Mouse (Mus musculus) lung, embryonic 16.5 days (tissue): Measurements from ENCODE around the gene Hdac9. TPM values are rescaled to one million over a fixed set of nuclear protein-coding genes. Genes with fewer than 3 reads are reported as not detected.

Experiments
- ATAC-seq: fragments of 200-750 bp; cut with Nextera tagmentation; 2 replicates; pipeline ENCODE4 v1.8.0; 2017; ENCODE audit warnings: low read depth, mild to moderate bottlenecking, moderate library complexity
- H3K27ac ChIP-seq: fragments of 300-500 bp; sonication (generic); 2 replicates; pipeline ENCODE4 v1.5.1; 2014; ENCODE audit warnings: mild to moderate bottlenecking, control low read depth, low read length
- H3K27me3 ChIP-seq: fragments of 300-500 bp; sonication (generic); 2 replicates; pipeline ENCODE4 v1.6.1; 2014; ENCODE audit warnings: low read depth, low read length, mixed read lengths; ENCODE audit not compliant: control insufficient read depth, insufficient read depth
- H3K36me3 ChIP-seq: fragments of 300-500 bp; sonication (generic); 2 replicates; pipeline ENCODE4 v1.6.1; 2014; ENCODE audit warnings: low read length; ENCODE audit not compliant: control insufficient read depth, insufficient read depth
- H3K4me1 ChIP-seq: fragments of 300-500 bp; sonication (generic); replicated peaks from 2 replicates; pipeline ENCODE4 v1.6.1; 2014; ENCODE audit warnings: low read length, mixed read lengths; ENCODE audit not compliant: control insufficient read depth, insufficient read depth
- H3K4me2 ChIP-seq: fragments of 300-500 bp; sonication (generic); 2 replicates; pipeline ENCODE4 v1.6.1; 2014; ENCODE audit warnings: low read depth, low read length, control low read depth
- H3K4me3 ChIP-seq: fragments of 300-500 bp; sonication (generic); 2 replicates; pipeline ENCODE4 v1.5.1; 2014; ENCODE audit warnings: mild to moderate bottlenecking, low read length, control low read depth
- H3K9ac ChIP-seq: fragments of 300-500 bp; sonication (generic); 2 replicates; pipeline ENCODE4 v1.6.1; 2014; ENCODE audit warnings: low read length, control low read depth
- H3K9me3 ChIP-seq: fragments of 300-500 bp; sonication (generic); 2 replicates; pipeline ENCODE4 v1.6.1; 2016; ENCODE audit warnings: low read length; ENCODE audit not compliant: control insufficient read depth
- WGBS: fragments of 180-500 bp; shearing (Covaris S2); extraction: QIAGEN DNeasy Blood & Tissue Kit; methylation state at CpG from one replicate; pipeline ENCODE4 v1.1.7; 2014; 5-methylcytosine and 5-hydroxymethylcytosine counted together
- polyA plus RNA-seq: library from polyadenylated mRNA; unstranded; fragments of >200 nt; fragmentation: Nextera tagmentation; extraction: Ambion mirVana; gene quantifications from 2 replicates; pipeline ENCODE4 v1.2.1, GENCODE M21; 2015

Hdac9 gene
- polyA plus RNA-seq, 1 experiment from 2014 or later = 5.9 TPM

GRCm38 (mm10) chr12:34173036-34173435, 743.9 kb downstream of the Hdac9 start:
- Histone ChIP-seq H3K36me3 (no peaks in the 10 kb centered on the region), H3K4me2 (no peak overlapping the region), H3K9me3 (no peaks in the 10 kb centered on the region), H3K27me3 (no peaks in the 10 kb centered on the region), H3K9ac (no peak overlapping the region), H3K4me3 (no peak overlapping the region), H3K4me1 (no peaks in the 10 kb centered on the region), H3K27ac (no peak overlapping the region)
- ATAC-seq = no peak
- 50% methylated on average over 1 of the region's 1 CpGs for WGBS

GRCm38 (mm10) chr12:34170601-34171000, 746.3 kb downstream of the Hdac9 start:
- no peaks in the 10 kb centered on the region for H3K36me3 ChIP-seq
- ATAC-seq = no peak
- WGBS = 39% methylated on average over 3 of the region's 3 CpGs

GRCm38 (mm10) chr12:34165674-34166073, 751.2 kb downstream of the Hdac9 start:
- no peak overlapping the region for H3K27ac ChIP-seq
- no peak overlapping the region for H3K4me3 ChIP-seq
- no peaks in the 10 kb centered on the region for H3K36me3 ChIP-seq
- no peaks in the 10 kb centered on the region for H3K9me3 ChIP-seq
- H3K27me3 ChIP-seq = no peaks in the 10 kb centered on the region
- no peak overlapping the region for H3K9ac ChIP-seq
- no peak for ATAC-seq
- WGBS = 84% methylated on average over 4 of the region's 4 CpGs
- H3K4me2 ChIP-seq = no peak overlapping the region
- no peaks in the 10 kb centered on the region for H3K4me1 ChIP-seq

More at GRCm38 (mm10) chr12:34170601-34171000, 746.3 kb downstream of the Hdac9 start:
- Histone ChIP-seq H3K27me3 (no peaks in the 10 kb centered on the region), H3K4me2 (no peak overlapping the region), H3K4me1 (no peaks in the 10 kb centered on the region), H3K4me3 (no peak overlapping the region), H3K27ac (no peak overlapping the region), H3K9ac (no peak overlapping the region), H3K9me3 (no peaks in the 10 kb centered on the region)

GRCm38 (mm10) chr12:34156301-34156700, 760.6 kb downstream of the Hdac9 start:
- Histone ChIP-seq H3K4me2 (no peak overlapping the region), H3K9ac (no peak overlapping the region), H3K9me3 (no peaks in the 10 kb centered on the region), H3K27ac (no peak overlapping the region), H3K36me3 (no peaks in the 10 kb centered on the region), H3K4me1 (peaks cover 4% of the 10 kb centered on the region; the same call in 1 of the 2 replicates), H3K4me3 (no peak overlapping the region), H3K27me3 (no peaks in the 10 kb centered on the region)
- ATAC-seq = no peak
- 83% methylated on average over 6 of the region's 6 CpGs for WGBS

GRCm38 (mm10) chr12:34155740-34156139, 761.2 kb downstream of the Hdac9 start:
- Histone ChIP-seq H3K9ac (no peak overlapping the region), H3K4me2 (no peak overlapping the region), H3K4me1 (peaks cover 4% of the 10 kb centered on the region; the same call in 1 of the 2 replicates), H3K4me3 (no peak overlapping the region), H3K27me3 (no peaks in the 10 kb centered on the region), H3K27ac (no peak overlapping the region), H3K36me3 (no peaks in the 10 kb centered on the region), H3K9me3 (no peaks in the 10 kb centered on the region)
- ATAC-seq = no peak
- 42% methylated on average over 5 of the region's 5 CpGs for WGBS

- Histone ChIP-seq H3K4me2 (no peak overlapping the region), H3K36me3 (no peaks in the 10 kb centered on the region), H3K4me1 (peaks cover 4% of the 10 kb centered on the region; the same call in 1 of the 2 replicates), H3K9ac (no peak overlapping the region), H3K27ac (no peak overlapping the region), H3K27me3 (no peaks in the 10 kb centered on the region), H3K4me3 (no peak overlapping the region), H3K9me3 (no peaks in the 10 kb centered on the region)
- 34% methylated on average over 3 of the region's 3 CpGs for WGBS
- ATAC-seq = peak; percentile 78
Measured at GRCm38 (mm10) chr12:34154757-34155156, 762.1 kb downstream of the Hdac9 start.

- H3K27ac ChIP-seq = no peak overlapping the region
- H3K27me3 ChIP-seq = no peaks in the 10 kb centered on the region
- H3K36me3 ChIP-seq = no peaks in the 10 kb centered on the region
- WGBS = 23% methylated on average over 3 of the region's 3 CpGs
- peaks cover 4% of the 10 kb centered on the region; the same call in 1 of the 2 replicates for H3K4me1 ChIP-seq
- H3K4me2 ChIP-seq = no peak overlapping the region
- no peaks in the 10 kb centered on the region for H3K9me3 ChIP-seq
- no peak for ATAC-seq
- no peak overlapping the region for H3K4me3 ChIP-seq
- H3K9ac ChIP-seq = no peak overlapping the region
Measured at GRCm38 (mm10) chr12:34151336-34151735, 765.6 kb downstream of the Hdac9 start.

GRCm38 (mm10) chr12:34142743-34143142, 774.2 kb downstream of the Hdac9 start:
- no peak for ATAC-seq
- no peaks in the 10 kb centered on the region for H3K36me3 ChIP-seq
- no peaks in the 10 kb centered on the region for H3K27me3 ChIP-seq
- no peak overlapping the region for H3K27ac ChIP-seq
- no peaks in the 10 kb centered on the region for H3K9me3 ChIP-seq
- no peak overlapping the region for H3K4me3 ChIP-seq
- H3K4me1 ChIP-seq = no peaks in the 10 kb centered on the region
- H3K4me2 ChIP-seq = no peak overlapping the region
- 50% methylated on average over 2 of the region's 2 CpGs for WGBS
- H3K9ac ChIP-seq = no peak overlapping the region

- Histone ChIP-seq H3K27me3 (no peaks in the 10 kb centered on the region), H3K36me3 (no peaks in the 10 kb centered on the region), H3K9me3 (no peaks in the 10 kb centered on the region), H3K27ac (no peak overlapping the region), H3K4me2 (no peak overlapping the region), H3K9ac (no peak overlapping the region), H3K4me3 (no peak overlapping the region), H3K4me1 (no peaks in the 10 kb centered on the region)
- 4% methylated on average over 1 of the region's 1 CpGs for WGBS
- ATAC-seq = no peak
Measured at GRCm38 (mm10) chr12:34113336-34113735, 803.6 kb downstream of the Hdac9 start.

- Histone ChIP-seq H3K4me2 (no peak overlapping the region), H3K9ac (no peak overlapping the region), H3K4me1 (no peaks in the 10 kb centered on the region), H3K36me3 (no peaks in the 10 kb centered on the region), H3K9me3 (no peaks in the 10 kb centered on the region), H3K27ac (no peak overlapping the region), H3K4me3 (no peak overlapping the region), H3K27me3 (no peaks in the 10 kb centered on the region)
- 47% methylated on average over 4 of the region's 4 CpGs for WGBS
- peak; percentile 77 for ATAC-seq
Measured at GRCm38 (mm10) chr12:34092953-34093352, 823.9 kb downstream of the Hdac9 start.
